Mouse (Mus musculus): ENCODE data around the gene Kctd4. TPM values are rescaled to one million over a fixed set of nuclear protein-coding genes. Genes with fewer than 3 reads are reported as not detected.

The Kctd4 gene
- total and polyA plus RNA-seq, 3 experiments = 0.06 TPM; not detected in 2

DNA sequence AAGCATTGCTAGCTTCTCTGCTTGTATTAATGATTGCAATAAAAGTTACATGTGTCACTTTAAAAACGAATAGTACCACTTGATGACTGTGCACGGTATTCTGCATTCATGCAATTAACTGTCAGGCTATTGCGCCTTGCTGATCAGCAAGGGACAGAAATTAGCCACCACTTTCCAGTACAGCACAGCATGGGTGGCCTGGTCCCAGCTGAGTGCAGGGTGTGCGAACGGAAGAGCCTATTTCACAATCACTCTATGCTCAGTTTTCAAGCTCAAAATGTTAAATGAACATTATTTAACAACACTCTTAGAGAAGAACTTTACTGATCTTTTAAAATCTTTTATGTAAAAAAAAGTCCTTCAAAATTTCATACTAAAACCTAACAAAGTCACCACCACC, 9.2 kb downstream of the Kctd4 start:
- Histone ChIP-seq H3K9me3 (replicated peaks; ENCODE audit: low read length) (no peaks in the 10 kb centered on the region), H3K27me3 (replicated peaks) (no peaks in the 10 kb centered on the region), H3K27ac (ENCODE audit: insufficient read depth, low read depth) (no peak overlapping the region), H3K79me2 (replicated peaks; ENCODE audit: control insufficient read depth, extremely low read depth, insufficient read depth, poor library complexity, severe bottlenecking) (peaks cover 4% of the 10 kb centered on the region; the same call in 1 of the 2 replicates), H3K9ac (ENCODE audit: insufficient read depth, low read depth) (no peak overlapping the region), H3K4me2 (ENCODE audit: insufficient read depth, low read depth, poor library complexity, severe bottlenecking) (no peak overlapping the region), H3K4me3 (replicated peaks in 1 of 3; ENCODE audit: low read depth in 2 of 3, low read length in 2 of 3, poor library complexity in 1 of 3) (no peak overlapping the region), H3K4me1 (ENCODE audit: control insufficient read depth in 1 of 2, insufficient read depth in 2 of 2) (peaks cover 0 to 35% of the 10 kb centered on the region in 2 experiments; a peak in 2 of 4 replicates), H3K36me3 (replicated peaks in 1 of 2; ENCODE audit: control insufficient read depth in 1 of 2, insufficient read depth in 1 of 2, low read length in 1 of 2) (peaks cover 0 to 28% of the 10 kb centered on the region in 2 experiments)
- in situ Hi-C loops (cut with MboI; ENCODE audit: low pct_ligation_motif_present, low pct_unique_long_range_greater_than_20kb, low sequenced_read_pairs) (no loop called here), dilution Hi-C loops (cut with MboI; ENCODE audit: extremely low pct_ligation_motif_present, extremely low pct_unique_long_range_greater_than_20kb, low sequenced_read_pairs) (no loop called here)
- DNase-seq (ENCODE audit: extremely low read depth) = no peak
- no peak for TF ChIP-seq CHD2 (IDR thresholded peaks at IDR 0.05; ENCODE audit: low read length)
- TF ChIP-seq ZC3H11A (IDR thresholded peaks at IDR 0.05; ENCODE audit: low read depth, low read length) = no peak
- TF ChIP-seq HCFC1 (IDR thresholded peaks at IDR 0.05; ENCODE audit: low read depth, low read length) = no peak

DNA sequence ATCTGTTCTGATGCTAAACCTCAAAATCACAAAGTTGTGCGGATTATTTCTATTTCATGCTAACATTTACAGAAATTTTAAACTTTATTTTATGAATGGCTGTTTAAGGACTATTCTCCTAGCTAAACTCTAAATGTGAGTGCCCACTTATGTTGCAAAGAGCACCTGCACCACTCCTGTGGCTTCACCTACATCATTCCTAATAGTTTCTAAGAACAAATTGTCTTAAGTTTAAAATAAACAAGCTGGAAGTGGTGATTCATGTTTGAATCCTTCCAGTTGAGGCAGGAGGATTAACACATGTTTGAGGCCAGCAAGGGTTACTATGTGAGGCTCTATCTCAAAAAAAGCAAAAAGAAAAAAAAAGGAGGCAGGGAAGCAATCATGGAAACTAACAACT, 9.6 kb downstream of the Kctd4 start:
- in situ Hi-C loops (cut with MboI; ENCODE audit: low pct_ligation_motif_present, low pct_unique_long_range_greater_than_20kb, low sequenced_read_pairs) = no loop called here
- TF ChIP-seq MAX (IDR thresholded peaks at IDR 0.05; ENCODE audit: low read length) (no peak), CHD2 (IDR thresholded peaks at IDR 0.05; ENCODE audit: low read length) (no peak)
- dilution Hi-C loops (cut with MboI; ENCODE audit: extremely low pct_ligation_motif_present, extremely low pct_unique_long_range_greater_than_20kb, low sequenced_read_pairs) = no loop called here

DNA sequence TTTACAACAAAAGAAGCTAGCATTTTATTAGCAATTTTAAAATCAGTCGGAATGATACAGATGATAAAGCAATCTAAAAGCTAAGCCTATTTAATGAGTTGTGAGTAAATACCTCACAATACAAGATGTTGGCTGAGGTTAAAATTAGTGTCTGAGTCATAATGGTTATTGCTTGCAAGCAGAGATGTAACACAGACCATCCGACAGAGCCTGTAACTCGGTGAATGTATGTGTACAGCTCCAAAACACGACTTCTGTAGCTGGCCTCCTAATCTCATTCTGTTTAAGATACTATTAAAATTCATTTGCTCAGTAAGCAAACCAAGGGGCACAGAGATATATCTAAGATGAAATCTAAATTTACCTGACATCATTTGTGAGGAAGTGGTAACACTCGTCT, 12.5 kb downstream of the Kctd4 start:
- peaks cover 4% of the 10 kb centered on the region; the same call in 1 of the 2 replicates for H3K79me2 ChIP-seq (replicated peaks; ENCODE audit: control insufficient read depth, extremely low read depth, insufficient read depth, poor library complexity, severe bottlenecking)
- H3K9me3 ChIP-seq (replicated peaks; ENCODE audit: low read length) = no peaks in the 10 kb centered on the region
- TF ChIP-seq SIN3A (IDR thresholded peaks at IDR 0.05; ENCODE audit: low read length) (no peak), EP300 (IDR thresholded peaks at IDR 0.05; ENCODE audit: low read length) (0 out of 2 replicates have a peak, but pooled peaks have one; percentile 10)
- no peak overlapping the region for H3K9ac ChIP-seq (ENCODE audit: insufficient read depth, low read depth)
- no peak overlapping the region for H3K4me3 ChIP-seq (replicated peaks in 1 of 3; ENCODE audit: low read depth in 2 of 3, low read length in 2 of 3, poor library complexity in 1 of 3)
- H3K27me3 ChIP-seq (replicated peaks) = no peaks in the 10 kb centered on the region
- dilution Hi-C loops (cut with MboI; ENCODE audit: extremely low pct_ligation_motif_present, extremely low pct_unique_long_range_greater_than_20kb, low sequenced_read_pairs) (no loop called here), in situ Hi-C loops (cut with MboI; ENCODE audit: low pct_ligation_motif_present, low pct_unique_long_range_greater_than_20kb, low sequenced_read_pairs) (no loop called here)
- peaks cover 0 to 22% of the 10 kb centered on the region in 2 experiments; a peak in 2 of 4 replicates for H3K4me1 ChIP-seq (ENCODE audit: control insufficient read depth in 1 of 2, insufficient read depth in 2 of 2)
- peak; percentile 35 for DNase-seq (ENCODE audit: extremely low read depth)
- no peak overlapping the region for H3K4me2 ChIP-seq (ENCODE audit: insufficient read depth, low read depth, poor library complexity, severe bottlenecking)
- H3K27ac ChIP-seq (ENCODE audit: insufficient read depth, low read depth) = no peak overlapping the region
- H3K36me3 ChIP-seq (replicated peaks in 1 of 2; ENCODE audit: control insufficient read depth in 1 of 2, insufficient read depth in 1 of 2, low read length in 1 of 2) = peaks cover 0 to 20% of the 10 kb centered on the region in 2 experiments

More for the DNA sequence above, 9.6 kb downstream of the Kctd4 start:
- Histone ChIP-seq H3K79me2 (replicated peaks; ENCODE audit: control insufficient read depth, extremely low read depth, insufficient read depth, poor library complexity, severe bottlenecking) (peaks cover 4% of the 10 kb centered on the region; the same call in 1 of the 2 replicates), H3K9ac (ENCODE audit: insufficient read depth, low read depth) (no peak overlapping the region), H3K4me2 (ENCODE audit: insufficient read depth, low read depth, poor library complexity, severe bottlenecking) (no peak overlapping the region), H3K9me3 (replicated peaks; ENCODE audit: low read length) (no peaks in the 10 kb centered on the region), H3K27me3 (replicated peaks) (no peaks in the 10 kb centered on the region), H3K36me3 (replicated peaks in 1 of 2; ENCODE audit: control insufficient read depth in 1 of 2, insufficient read depth in 1 of 2, low read length in 1 of 2) (peaks cover 0 to 25% of the 10 kb centered on the region in 2 experiments), H3K27ac (ENCODE audit: insufficient read depth, low read depth) (no peak overlapping the region), H3K4me3 (replicated peaks in 1 of 3; ENCODE audit: low read depth in 2 of 3, low read length in 2 of 3, poor library complexity in 1 of 3) (no peak overlapping the region), H3K4me1 (ENCODE audit: control insufficient read depth in 1 of 2, insufficient read depth in 2 of 2) (peaks cover 0 to 35% of the 10 kb centered on the region in 2 experiments; a peak in 2 of 4 replicates)
- no peak for DNase-seq (ENCODE audit: extremely low read depth)

DNA sequence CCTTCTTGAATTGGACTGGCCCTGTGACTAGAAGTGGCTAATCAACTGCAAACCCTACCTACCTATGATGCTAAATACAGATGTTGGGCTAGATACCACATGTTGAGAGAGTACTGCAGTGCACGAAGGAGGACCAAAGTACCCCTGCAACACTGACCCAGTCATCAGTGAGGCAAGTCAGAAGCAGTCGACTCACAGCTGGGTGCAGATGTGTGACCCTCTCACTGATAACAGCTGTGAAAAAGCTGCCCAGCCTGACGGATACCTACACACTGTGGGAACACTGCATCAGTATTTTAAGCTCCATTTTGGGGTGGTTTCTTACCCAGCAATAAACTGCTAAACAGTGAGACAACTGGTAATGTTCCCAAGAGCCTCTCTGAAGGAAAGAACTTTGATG, 21.3 kb downstream of the Kctd4 start:
- TF ChIP-seq ZNF384 (IDR thresholded peaks at IDR 0.05; ENCODE audit: low read depth, low read length) (no peak), POLR2AphosphoS2 (IDR thresholded peaks at IDR 0.05; ENCODE audit: low read depth, low read length) (no peak), NELFE (IDR thresholded peaks at IDR 0.05; ENCODE audit: low read depth, low read length) (no peak), SIN3A (IDR thresholded peaks at IDR 0.05; ENCODE audit: low read length) (no peak), MXI1 (IDR thresholded peaks at IDR 0.05; ENCODE audit: low read depth, low read length) (no peak), GABPA (IDR thresholded peaks at IDR 0.05; ENCODE audit: insufficient replicate concordance, low read depth, low read length) (no peak)
- Histone ChIP-seq H3K27me3 (replicated peaks) (no peaks in the 10 kb centered on the region), H3K9ac (ENCODE audit: insufficient read depth, low read depth) (no peak overlapping the region), H3K9me3 (replicated peaks; ENCODE audit: low read length) (no peaks in the 10 kb centered on the region), H3K27ac (ENCODE audit: insufficient read depth, low read depth) (no peak overlapping the region), H3K79me2 (replicated peaks; ENCODE audit: control insufficient read depth, extremely low read depth, insufficient read depth, poor library complexity, severe bottlenecking) (no peaks in the 10 kb centered on the region), H3K4me1 (ENCODE audit: control insufficient read depth in 1 of 2, insufficient read depth in 2 of 2) (peaks cover 0 to 7% of the 10 kb centered on the region in 2 experiments; a peak in 1 of 4 replicates), H3K4me2 (ENCODE audit: insufficient read depth, low read depth, poor library complexity, severe bottlenecking) (no peak overlapping the region), H3K4me3 (replicated peaks in 1 of 3; ENCODE audit: low read depth in 2 of 3, low read length in 2 of 3, poor library complexity in 1 of 3) (no peak overlapping the region), H3K36me3 (replicated peaks in 1 of 2; ENCODE audit: control insufficient read depth in 1 of 2, insufficient read depth in 1 of 2, low read length in 1 of 2) (peaks cover 2 to 42% of the 10 kb centered on the region in 2 experiments)
- in situ Hi-C loops (cut with MboI; ENCODE audit: low pct_ligation_motif_present, low pct_unique_long_range_greater_than_20kb, low sequenced_read_pairs) = no loop called here
- dilution Hi-C loops (cut with MboI; ENCODE audit: extremely low pct_ligation_motif_present, extremely low pct_unique_long_range_greater_than_20kb, low sequenced_read_pairs) = no loop called here
- DNase-seq (ENCODE audit: extremely low read depth) = no peak
